10 mouse cellular contexts compared by ENCODE assay signal in genomic region chr10:45103184-45103583, GRCm38 (mm10). TPM values are rescaled to one million over a fixed set of nuclear protein-coding genes. Genes with fewer than 3 reads are reported as not detected.
A peak's percentile ranks its signal among the peaks of the same experiment; 100 is the strongest.
DNase-seq lines count a peak whose midpoint lies in the region; ATAC-seq lines count a peak whose summit lies in the region.
"Had no signal": no experiment of that assay in that cellular context is flagged by ENCODE, and none has a peak within 500 bp of the region (broad histone marks: within the 10 kb centered on the region; RNA-seq: fewer than 3 reads in every experiment).

No protein-coding gene starts in this region.

- no peak for DNase-seq in heart, adult 9 months (ENCODE audit: low spot score in 2 of 2)
- peak; percentile 61 for DNase-seq in adrenal gland, postnatal 14 days
- peak; percentile 75 for DNase-seq in neural tube, embryonic 11.5 days (ENCODE audit: low spot score)
- no peak for DNase-seq in testis, postnatal 14 days (ENCODE audit: low spot score)
- no peak for DNase-seq in c-Kit-positive CD71-positive TER-119-positive erythroid progenitor cells, embryonic 14.5 days (ENCODE audit: low spot score)
- DNase-seq: right cerebral cortex, postnatal 4 days had no signal

- no peak overlapping the region for H3K4me3 ChIP-seq in heart, embryonic 15.5 days
- H3K4me3 ChIP-seq in hindbrain, embryonic 13.5 days = no peak overlapping the region
- no peak overlapping the region for H3K4me3 ChIP-seq in neural tube, embryonic 11.5 days (ENCODE audit: low read depth, low read length)

- H3K36me3 ChIP-seq in heart, embryonic 15.5 days = peaks cover 10% of the 10 kb centered on the region
- H3K36me3 ChIP-seq in hindbrain, embryonic 13.5 days = peaks cover 36% of the 10 kb centered on the region
- peaks cover 9% of the 10 kb centered on the region for H3K36me3 ChIP-seq in neural tube, embryonic 11.5 days (ENCODE audit: control insufficient read depth, insufficient read depth, low read length)

- no peak overlapping the region for H3K9ac ChIP-seq in heart, embryonic 15.5 days
- no peak overlapping the region for H3K9ac ChIP-seq in hindbrain, embryonic 13.5 days
- no peak overlapping the region for H3K9ac ChIP-seq in neural tube, embryonic 11.5 days (ENCODE audit: low read length)

- H3K27me3 ChIP-seq in heart, embryonic 15.5 days = no peaks in the 10 kb centered on the region
- no peaks in the 10 kb centered on the region for H3K27me3 ChIP-seq in hindbrain, embryonic 13.5 days
- H3K27me3 ChIP-seq in neural tube, embryonic 11.5 days (ENCODE audit: control insufficient read depth, insufficient read depth, low read length) = no peaks in the 10 kb centered on the region

- no peaks in the 10 kb centered on the region for H3K9me3 ChIP-seq in heart, embryonic 15.5 days (replicated peaks)
- H3K9me3 ChIP-seq in hindbrain, embryonic 13.5 days = no peaks in the 10 kb centered on the region
- H3K9me3 ChIP-seq in neural tube, embryonic 11.5 days (ENCODE audit: control insufficient read depth, low read length) = no peaks in the 10 kb centered on the region
- H3K9me3 ChIP-seq: G1E had no signal

- peaks cover 25% of the 10 kb centered on the region for H3K4me1 ChIP-seq in heart, embryonic 15.5 days (replicated peaks)
- peaks cover 13% of the 10 kb centered on the region for H3K4me1 ChIP-seq in hindbrain, embryonic 13.5 days (replicated peaks)
- H3K4me1 ChIP-seq in neural tube, embryonic 11.5 days (ENCODE audit: control insufficient read depth, insufficient read depth, low read length) = no peaks in the 10 kb centered on the region

- H3K4me2 ChIP-seq in heart, embryonic 15.5 days = no peak overlapping the region
- no peak overlapping the region for H3K4me2 ChIP-seq in hindbrain, embryonic 13.5 days
- H3K4me2 ChIP-seq in neural tube, embryonic 11.5 days (ENCODE audit: low read depth) = no peak overlapping the region

- no peak for ATAC-seq in heart, embryonic 15.5 days (replicated peaks; ENCODE audit: insufficient number of reproducible peaks, insufficient read depth, low FRiP score, low read depth)
- peak; percentile 87 for ATAC-seq in hindbrain, embryonic 13.5 days (ENCODE audit: low FRiP score)
- ATAC-seq in neural tube, embryonic 11.5 days (ENCODE audit: insufficient read depth, low FRiP score, low TSS enrichment) = peak; percentile 90
- ATAC-seq in megakaryocyte, adult 5-6 weeks (ENCODE audit: poor library complexity, severe bottlenecking) = no peak

- 53% methylated on average over 11 of the region's 11 CpGs for WGBS in heart, embryonic 15.5 days
- 17% methylated on average over 11 of the region's 11 CpGs for WGBS in hindbrain, embryonic 13.5 days
- WGBS in neural tube, embryonic 11.5 days = 29% methylated on average over 11 of the region's 11 CpGs

- peak overlapping the region; percentile 83 for H3K27ac ChIP-seq in heart, embryonic 15.5 days
- peak overlapping the region; percentile 86 for H3K27ac ChIP-seq in hindbrain, embryonic 13.5 days
- H3K27ac ChIP-seq in neural tube, embryonic 11.5 days (ENCODE audit: low read depth, low read length) = no peak overlapping the region

RNA-seq across cellular contexts. Expression of gene Prep, which starts 36.2 kb away (rescaled TPM):
- polyA plus RNA-seq in heart, embryonic 15.5 days (2015; fragmentation: Nextera tagmentation; extraction: Ambion mirVana) = 23.9 and 26.6 TPM in 2 replicates
- 18.3 and 19.7 TPM in 2 replicates for total RNA-seq in adrenal gland, postnatal 14 days (2021)
- polyA plus RNA-seq in hindbrain, embryonic 13.5 days (2015; fragmentation: Nextera tagmentation; extraction: Ambion mirVana) = 24.8 and 25.2 TPM in 2 replicates
- polyA plus RNA-seq in neural tube, embryonic 11.5 days (2014; fragmentation: Nextera tagmentation; extraction: Ambion mirVana) = 30.7 and 32.4 TPM in 2 replicates
- total RNA-seq in megakaryocyte, adult 5-6 weeks (2015) = 5.5 and 6.9 TPM in 2 replicates
- 8.7 and 9.8 TPM in 2 replicates for total RNA-seq in megakaryocyte, adult 5-6 weeks (2017)

Comparison
In these comparisons a context has a peak if more than half of its experiments do, and no peak if none do; other contexts are left out.
1. ATAC-seq: peak in hindbrain, embryonic 13.5 days (single experiment) and neural tube, embryonic 11.5 days (single experiment); none in heart, embryonic 15.5 days (single experiment) and megakaryocyte, adult 5-6 weeks (single experiment).
2. DNase-seq: peak in adrenal gland, postnatal 14 days (single experiment) and neural tube, embryonic 11.5 days (single experiment); none in heart, adult 9 months (0 of 2), testis, postnatal 14 days (single experiment) and c-Kit-positive CD71-positive TER-119-positive erythroid progenitor cells, embryonic 14.5 days (single experiment).